Mouse (Mus musculus): Measurements from ENCODE around the gene Tmem184b. TPM values are rescaled to one million over a fixed set of nuclear protein-coding genes. Genes with fewer than 3 reads are reported as not detected.

The Tmem184b gene
- polyA plus RNA-seq, 1 experiment, result 71.0 TPM

- Histone ChIP-seq H3K4me3 (ENCODE audit: insufficient read depth, low read depth, low read length) (no peak overlapping the region), H3K27ac (replicated peaks; ENCODE audit: low read depth, low read length) (no peak overlapping the region), H3K4me1 (ENCODE audit: control insufficient read depth, insufficient read depth, insufficient read length, low read length) (peaks cover 31% of the 10 kb centered on the region)
Observed at GRCm38 (mm10) chr15:79374760-79375159, 28.6 kb downstream of the Tmem184b start.

GRCm38 (mm10) chr15:79370281-79370843 is 33.0 kb downstream of the Tmem184b start:
- peaks cover 15% of the 10 kb centered on the region for H3K4me1 ChIP-seq (ENCODE audit: control insufficient read depth, insufficient read depth, insufficient read length, low read length)
- no peak overlapping the region for H3K4me3 ChIP-seq (ENCODE audit: insufficient read depth, low read depth, low read length)
- peak overlapping the region; percentile 98 for H3K27ac ChIP-seq (replicated peaks; ENCODE audit: low read depth, low read length)

GRCm38 (mm10) chr15:79369452-79370280 is 33.7 kb downstream of the Tmem184b start:
- Histone ChIP-seq H3K4me1 (ENCODE audit: control insufficient read depth, insufficient read depth, insufficient read length, low read length) (peaks cover 15% of the 10 kb centered on the region), H3K4me3 (ENCODE audit: insufficient read depth, low read depth, low read length) (no peak overlapping the region), H3K27ac (replicated peaks; ENCODE audit: low read depth, low read length) (peak overlapping the region; percentile 98)

- Histone ChIP-seq H3K4me3 (ENCODE audit: insufficient read depth, low read depth, low read length) (no peak overlapping the region), H3K27ac (replicated peaks; ENCODE audit: low read depth, low read length) (peak overlapping the region; percentile 98), H3K4me1 (ENCODE audit: control insufficient read depth, insufficient read depth, insufficient read length, low read length) (peaks cover 15% of the 10 kb centered on the region)
Observed at GRCm38 (mm10) chr15:79368861-79369440, 34.4 kb downstream of the Tmem184b start.

DNA sequence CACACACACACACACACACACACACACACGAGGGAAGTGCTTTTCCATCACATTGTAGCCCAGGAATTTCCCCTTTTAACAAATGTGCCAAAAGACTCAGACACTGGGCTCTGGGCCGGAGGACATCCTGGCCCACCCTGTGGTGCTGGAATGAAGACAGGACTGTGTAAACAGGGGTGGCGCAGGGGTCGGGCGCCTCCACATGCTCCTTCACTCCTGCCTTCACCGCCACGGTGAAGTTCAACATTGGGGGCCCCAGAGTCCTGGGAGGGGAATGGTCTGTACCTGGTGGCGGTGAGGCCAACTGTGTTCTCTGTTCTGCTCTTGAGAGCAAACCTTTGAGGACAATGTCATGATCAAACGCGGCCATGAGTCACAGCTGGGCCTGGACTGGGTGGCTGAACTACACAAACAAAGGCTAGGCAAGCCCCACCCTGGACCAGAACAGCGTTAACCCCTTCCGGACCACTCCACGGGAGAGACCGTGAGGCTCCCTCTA is 35.0 kb downstream of the Tmem184b start:
- Histone ChIP-seq H3K4me3 (ENCODE audit: insufficient read depth, low read depth, low read length) (0 out of 2 replicates have a peak overlapping the region, but pooled peaks have one; percentile 20), H3K27ac (replicated peaks; ENCODE audit: low read depth, low read length) (peak overlapping the region; percentile 98), H3K4me1 (ENCODE audit: control insufficient read depth, insufficient read depth, insufficient read length, low read length) (peaks cover 15% of the 10 kb centered on the region)

- Histone ChIP-seq H3K4me1 (ENCODE audit: control insufficient read depth, insufficient read depth, insufficient read length, low read length) (peaks cover 16% of the 10 kb centered on the region), H3K4me3 (ENCODE audit: insufficient read depth, low read depth, low read length) (no peak overlapping the region), H3K27ac (replicated peaks; ENCODE audit: low read depth, low read length) (no peak overlapping the region)
Observed at GRCm38 (mm10) chr15:79366402-79366801, 37.0 kb downstream of the Tmem184b start.

- H3K27ac ChIP-seq (replicated peaks; ENCODE audit: low read depth, low read length), result no peak overlapping the region
- H3K4me1 ChIP-seq (ENCODE audit: control insufficient read depth, insufficient read depth, insufficient read length, low read length), result peaks cover 13% of the 10 kb centered on the region
- H3K4me3 ChIP-seq (ENCODE audit: insufficient read depth, low read depth, low read length), result no peak overlapping the region
Observed at GRCm38 (mm10) chr15:79365068-79365467, 38.3 kb downstream of the Tmem184b start.

DNA sequence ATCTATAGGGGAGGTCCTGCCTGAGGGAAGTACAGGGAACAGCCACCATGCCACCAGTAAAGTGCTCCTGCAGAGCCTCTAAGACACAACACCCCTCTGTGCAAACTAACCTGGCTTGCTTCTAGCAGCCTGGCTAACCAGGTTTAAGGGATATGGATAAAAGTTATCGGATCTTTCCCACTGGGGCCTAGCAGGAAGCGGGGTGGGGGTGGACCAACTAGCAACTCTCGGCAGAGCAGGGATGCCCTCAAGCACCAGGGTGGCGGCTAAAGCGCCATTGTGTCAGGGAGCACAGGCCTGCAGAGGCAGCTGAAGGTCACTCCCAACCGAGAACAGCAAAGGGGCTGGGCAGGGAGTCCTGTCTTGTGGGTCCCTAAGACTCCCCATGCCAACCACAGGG is 39.2 kb downstream of the Tmem184b start:
- H3K4me3 ChIP-seq (ENCODE audit: insufficient read depth, low read depth, low read length), result no peak overlapping the region
- H3K4me1 ChIP-seq (ENCODE audit: control insufficient read depth, insufficient read depth, insufficient read length, low read length), result peaks cover 11% of the 10 kb centered on the region
- H3K27ac ChIP-seq (replicated peaks; ENCODE audit: low read depth, low read length), result no peak overlapping the region

GRCm38 (mm10) chr15:79361023-79361422 is 42.3 kb downstream of the Tmem184b start:
- Histone ChIP-seq H3K4me1 (ENCODE audit: control insufficient read depth, insufficient read depth, insufficient read length, low read length) (peaks cover 14% of the 10 kb centered on the region), H3K27ac (replicated peaks; ENCODE audit: low read depth, low read length) (peak overlapping the region; percentile 19), H3K4me3 (ENCODE audit: insufficient read depth, low read depth, low read length) (no peak overlapping the region)

- Histone ChIP-seq H3K4me1 (ENCODE audit: control insufficient read depth, insufficient read depth, insufficient read length, low read length) (peaks cover 14% of the 10 kb centered on the region), H3K27ac (replicated peaks; ENCODE audit: low read depth, low read length) (no peak overlapping the region), H3K4me3 (ENCODE audit: insufficient read depth, low read depth, low read length) (no peak overlapping the region)
Observed at GRCm38 (mm10) chr15:79360371-79360770, 43.0 kb downstream of the Tmem184b start.

DNA sequence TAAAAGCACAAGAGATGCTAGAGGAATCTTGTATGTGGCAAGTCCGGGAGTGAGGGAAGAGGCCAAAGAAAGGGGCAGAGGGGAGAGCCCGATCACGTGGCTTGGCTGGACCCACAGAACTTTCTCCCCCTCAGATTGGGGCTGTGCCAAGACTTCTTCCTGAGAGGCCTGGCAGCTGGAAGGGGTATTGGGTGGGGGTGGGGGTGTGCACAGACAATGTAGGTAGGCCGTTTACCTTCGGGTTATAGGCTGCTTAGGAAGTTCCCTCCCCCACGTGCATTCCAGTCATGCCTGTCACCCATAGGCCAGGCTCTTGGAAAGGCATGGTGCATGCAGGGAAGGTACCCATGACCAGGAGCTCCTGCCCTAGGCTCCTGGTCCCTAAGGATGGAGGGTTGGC is 43.4 kb downstream of the Tmem184b start:
- no peak overlapping the region for H3K27ac ChIP-seq (replicated peaks; ENCODE audit: low read depth, low read length)
- H3K4me1 ChIP-seq (ENCODE audit: control insufficient read depth, insufficient read depth, insufficient read length, low read length), result peaks cover 14% of the 10 kb centered on the region
- no peak overlapping the region for H3K4me3 ChIP-seq (ENCODE audit: insufficient read depth, low read depth, low read length)

GRCm38 (mm10) chr15:79357974-79358690 is 45.2 kb downstream of the Tmem184b start:
- H3K4me3 ChIP-seq (ENCODE audit: insufficient read depth, low read depth, low read length), result no peak overlapping the region
- H3K4me1 ChIP-seq (ENCODE audit: control insufficient read depth, insufficient read depth, insufficient read length, low read length), result peaks cover 20% of the 10 kb centered on the region
- peak overlapping the region; percentile 56 for H3K27ac ChIP-seq (replicated peaks; ENCODE audit: low read depth, low read length)

DNA sequence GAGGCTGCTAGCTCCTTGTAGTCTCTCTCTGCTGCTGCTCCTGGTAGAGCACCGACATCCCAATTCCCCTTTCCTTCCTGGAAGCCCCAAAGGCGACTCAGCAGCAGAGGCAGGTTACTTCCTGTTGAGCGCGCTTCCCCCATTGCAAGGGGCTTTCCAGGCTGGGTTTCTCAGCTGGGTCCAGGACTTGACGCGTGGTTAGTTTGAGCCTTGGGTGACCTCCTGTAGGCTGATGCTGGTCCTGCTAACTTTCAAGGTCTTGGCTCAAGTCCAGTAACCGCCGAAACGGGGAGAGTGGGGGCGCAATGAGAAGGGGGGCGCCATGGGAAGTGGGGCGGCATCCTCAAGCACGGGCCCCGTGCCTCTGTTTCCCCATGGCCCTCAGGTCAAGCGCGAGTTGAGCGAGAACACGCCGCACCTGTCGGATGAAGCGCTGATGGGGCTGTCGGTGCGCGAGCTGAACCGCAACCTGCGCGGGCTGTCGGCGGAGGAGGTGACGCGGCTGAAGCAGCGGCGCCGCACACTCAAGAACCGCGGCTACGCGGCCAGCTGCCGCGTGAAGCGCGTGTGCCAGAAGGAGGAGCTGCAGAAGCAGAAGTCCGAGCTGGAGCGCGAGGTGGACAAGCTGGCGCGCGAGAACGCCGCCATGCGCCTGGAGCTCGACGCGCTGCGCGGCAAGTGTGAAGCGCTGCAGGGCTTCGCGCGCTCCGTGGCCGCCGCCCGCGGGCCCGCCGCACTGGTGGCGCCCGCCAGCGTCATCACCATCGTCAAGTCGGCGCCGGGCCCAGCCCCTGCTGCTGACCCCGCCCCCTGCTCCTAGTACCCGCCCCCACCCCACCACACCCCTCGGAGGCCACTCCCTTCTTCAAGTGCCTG is 46.1 kb downstream of the Tmem184b start:
- peaks cover 20% of the 10 kb centered on the region for H3K4me1 ChIP-seq (ENCODE audit: control insufficient read depth, insufficient read depth, insufficient read length, low read length)
- peak overlapping the region; percentile 25; the same call in 1 of the 2 replicates for H3K27ac ChIP-seq (replicated peaks; ENCODE audit: low read depth, low read length)
- H3K4me3 ChIP-seq (ENCODE audit: insufficient read depth, low read depth, low read length), result peak overlapping the region; percentile 64

- no peak overlapping the region for H3K27ac ChIP-seq (replicated peaks; ENCODE audit: low read depth, low read length)
- peak overlapping the region; percentile 64 for H3K4me3 ChIP-seq (ENCODE audit: insufficient read depth, low read depth, low read length)
- peaks cover 20% of the 10 kb centered on the region for H3K4me1 ChIP-seq (ENCODE audit: control insufficient read depth, insufficient read depth, insufficient read length, low read length)
Observed at GRCm38 (mm10) chr15:79356481-79356880, 46.9 kb downstream of the Tmem184b start.
